9 mouse cellular contexts compared by ENCODE assay signal in genomic region chr10:44292205-44292604, GRCm38 (mm10). TPM values are rescaled to one million over a fixed set of nuclear protein-coding genes. Genes with fewer than 3 reads are reported as not detected.
A peak's percentile ranks its signal among the peaks of the same experiment; 100 is the strongest.
DNase-seq lines count a peak whose midpoint lies in the region; ATAC-seq and TF ChIP-seq lines count a peak whose summit lies in the region.
"Had no signal": no experiment of that assay in that cellular context is flagged by ENCODE, and none has a peak within 500 bp of the region (broad histone marks: within the 10 kb centered on the region; RNA-seq: fewer than 3 reads in every experiment).

No protein-coding gene starts in this region.

- H3K27ac ChIP-seq in layer of hippocampus, adult 2 months = no peak overlapping the region
- H3K27ac ChIP-seq: lung, embryonic 15.5 days had no signal

- H3K9me3 ChIP-seq in E14TG2a.4 (ENCODE audit: low read length) = no peaks in the 10 kb centered on the region
- H3K9me3 ChIP-seq: lung, embryonic 15.5 days had no signal

- H3K36me3 ChIP-seq in E14TG2a.4 (ENCODE audit: insufficient read depth, low read length) = peaks cover 52% of the 10 kb centered on the region

- peaks cover 9% of the 10 kb centered on the region for H3K4me1 ChIP-seq in E14TG2a.4 (replicated peaks; ENCODE audit: low read depth, low read length)
- H3K4me1 ChIP-seq: lung, embryonic 15.5 days had no signal

- TF ChIP-seq CTCF in layer of hippocampus, adult 2 months (conservative IDR thresholded peaks at IDR 0.05) = peak; percentile 86
- TF ChIP-seq CTCF in E14TG2a.4 (conservative IDR thresholded peaks at IDR 0.05; ENCODE audit: low read length) = peak; percentile 35

- peak; percentile 65 for ATAC-seq in granulocyte monocyte progenitor cell, adult 5-6 weeks (replicated peaks; ENCODE audit: poor library complexity, severe bottlenecking)

- H3K4me3 ChIP-seq in layer of hippocampus, adult 2 months = no peak overlapping the region
- no peak overlapping the region for H3K4me3 ChIP-seq in E14TG2a.4 (replicated peaks; ENCODE audit: low read length)
- H3K4me3 ChIP-seq: lung, embryonic 15.5 days had no signal

- DNase-seq in adrenal gland, postnatal 14 days = peak; percentile 42
- DNase-seq in adrenal gland, postnatal 25 days = no peak
- DNase-seq in layer of hippocampus, adult 2 months (ENCODE audit: low spot score in 2 of 2) = peak; percentile 33
- no peak for DNase-seq in layer of hippocampus, adult 9-11 months
- peak; percentile 14 for DNase-seq in mesoderm, embryonic 11.5 days (ENCODE audit: low read depth, low spot score)
- DNase-seq in urinary bladder, postnatal 4 days (ENCODE audit: low spot score in 2 of 2) = no peak

- no peaks in the 10 kb centered on the region for H3K27me3 ChIP-seq in E14TG2a.4 (ENCODE audit: insufficient read depth, low read length)
- H3K27me3 ChIP-seq: lung, embryonic 15.5 days had no signal

RNA-seq across cellular contexts. Expression of gene Atg5, which starts 24.0 kb away (rescaled TPM):
- 26.1 and 26.8 TPM in 2 replicates for total RNA-seq in adrenal gland, postnatal 14 days (2021)
- 44.7 TPM in 2 replicates for total RNA-seq in adrenal gland, postnatal 25 days (2021)
- 10 to 100 TPM; 20.0 to 21.8 TPM for total RNA-seq in layer of hippocampus, adult 2 months (2021)
- 25.2 and 32.4 TPM in 2 replicates for total RNA-seq in granulocyte monocyte progenitor cell, adult 5-6 weeks (2014; fragmentation: Nextera tagmentation)
- total RNA-seq in granulocyte monocyte progenitor cell, adult 5-6 weeks (2017) = 33.0 and 42.7 TPM in 2 replicates

Comparison
In these comparisons a context has a peak if more than half of its experiments do, and no peak if none do; other contexts are left out.
1. DNase-seq: peak in adrenal gland, postnatal 14 days (single experiment), layer of hippocampus, adult 2 months (2 of 2) and mesoderm, embryonic 11.5 days (single experiment); none in adrenal gland, postnatal 25 days (single experiment), layer of hippocampus, adult 9-11 months (single experiment) and urinary bladder, postnatal 4 days (0 of 2).